Mouse (Mus musculus) bone marrow, adult 2 months (tissue): Measurements from ENCODE around the gene Dhx16.

ENCODE experiments used
- CTCF ChIP-seq: fragments of 200-500 bp; IDR thresholded peaks from 2 replicates; pipeline ENCODE4 v1.5.1; 2011; ENCODE audit warnings: low read length, control low read depth; ENCODE audit not compliant: control insufficient read depth, insufficient read depth
- POLR2A ChIP-seq: fragments of 200-500 bp; IDR thresholded peaks from 2 replicates; pipeline ENCODE4 v1.6.1; 2011; ENCODE audit warnings: low read depth, mild to moderate bottlenecking, control low read depth, low read length, borderline replicate concordance; ENCODE audit not compliant: control insufficient read depth

DNA sequence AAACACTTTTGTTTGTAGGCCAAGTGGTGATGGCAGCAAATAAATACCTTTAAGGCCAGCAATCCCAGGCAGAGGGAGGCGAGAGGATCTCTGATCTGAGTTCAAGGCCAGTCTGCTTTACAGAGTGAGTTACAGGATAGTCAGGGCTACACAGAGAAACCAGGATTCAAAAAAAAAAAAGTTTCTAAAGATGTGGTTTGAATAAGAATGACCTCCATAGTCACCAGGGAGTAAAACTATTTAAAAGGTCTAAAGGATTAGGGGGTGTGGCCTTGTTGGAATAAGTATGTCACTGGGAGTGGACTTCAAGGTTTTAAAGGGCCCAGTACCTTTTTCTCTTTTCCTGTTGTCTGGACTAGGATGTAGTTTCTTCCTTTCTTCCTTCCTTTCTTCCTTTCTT, 60.3 kb downstream of the Dhx16 start:
- no peak for TF ChIP-seq CTCF
- TF ChIP-seq POLR2A = no peak
